Comparison of ENCODE assay signal across 36 mouse cellular contexts in genomic region chr13:21265736-21266135, GRCm38 (mm10). TPM values are rescaled to one million over a fixed set of nuclear protein-coding genes. Genes with fewer than 3 reads are reported as not detected.
DNase-seq lines count a peak whose midpoint lies in the region; ATAC-seq and TF ChIP-seq lines count a peak whose summit lies in the region.
"Had no signal": no experiment of that assay in that cellular context is flagged by ENCODE, and none has a peak within 500 bp of the region (broad histone marks: within the 10 kb centered on the region; RNA-seq: fewer than 3 reads in every experiment).

No protein-coding gene starts in this region.

- no peak overlapping the region for H3K4me3 ChIP-seq in heart, embryonic 10.5 days
- H3K4me3 ChIP-seq in ES-Bruce4 (ENCODE audit: low read depth, low read length), result no peak overlapping the region
- H3K4me3 ChIP-seq in kidney, embryonic 16.5 days (ENCODE audit: low read length), result no peak overlapping the region
- no peak overlapping the region for H3K4me3 ChIP-seq in midbrain, embryonic 13.5 days (replicated peaks)
- H3K4me3 ChIP-seq: embryonic facial prominence, embryonic 12.5 days; embryonic facial prominence, embryonic 15.5 days; gastrocnemius, adult 2 months; heart, adult 2 months; heart, embryonic 12.5 days; heart, embryonic 15.5 days; hindbrain, embryonic 10.5 days; hindbrain, embryonic 13.5 days; intestine, embryonic 15.5 days had no signal

- no peaks in the 10 kb centered on the region for H3K36me3 ChIP-seq in heart, embryonic 10.5 days
- H3K36me3 ChIP-seq in ES-Bruce4 (ENCODE audit: control insufficient read depth, insufficient read depth, low read length, poor library complexity, severe bottlenecking), result no peaks in the 10 kb centered on the region
- no peaks in the 10 kb centered on the region for H3K36me3 ChIP-seq in kidney, embryonic 16.5 days (ENCODE audit: insufficient read depth, low read length)
- H3K36me3 ChIP-seq in midbrain, embryonic 13.5 days, result no peaks in the 10 kb centered on the region
- H3K36me3 ChIP-seq: embryonic facial prominence, embryonic 12.5 days; embryonic facial prominence, embryonic 15.5 days; G1E; heart, embryonic 12.5 days; heart, embryonic 15.5 days; hindbrain, embryonic 10.5 days; hindbrain, embryonic 13.5 days; intestine, embryonic 15.5 days had no signal

- H3K4me2 ChIP-seq in kidney, embryonic 16.5 days (replicated peaks; ENCODE audit: low read depth, low read length), result no peak overlapping the region
- H3K4me2 ChIP-seq in midbrain, embryonic 13.5 days (replicated peaks), result no peak overlapping the region
- H3K4me2 ChIP-seq: embryonic facial prominence, embryonic 12.5 days; embryonic facial prominence, embryonic 15.5 days; heart, embryonic 12.5 days; heart, embryonic 15.5 days; hindbrain, embryonic 13.5 days; intestine, embryonic 15.5 days had no signal

- H3K27me3 ChIP-seq in heart, embryonic 10.5 days (ENCODE audit: insufficient read depth, poor library complexity, severe bottlenecking), result peaks cover 11% of the 10 kb centered on the region
- no peaks in the 10 kb centered on the region for H3K27me3 ChIP-seq in ES-Bruce4 (ENCODE audit: control insufficient read depth, insufficient read depth, low read length, poor library complexity, severe bottlenecking)
- H3K27me3 ChIP-seq in kidney, embryonic 16.5 days (ENCODE audit: insufficient read depth, low read length), result peaks cover 5% of the 10 kb centered on the region; the same call in 1 of the 2 replicates
- peaks cover 41% of the 10 kb centered on the region for H3K27me3 ChIP-seq in midbrain, embryonic 13.5 days
- H3K27me3 ChIP-seq: embryonic facial prominence, embryonic 12.5 days; embryonic facial prominence, embryonic 15.5 days; intestine, embryonic 15.5 days had no signal

- H3K4me1 ChIP-seq in heart, embryonic 10.5 days, result peaks cover 3% of the 10 kb centered on the region; the same call in 1 of the 2 replicates
- H3K4me1 ChIP-seq in ES-Bruce4 (ENCODE audit: control insufficient read depth, insufficient read depth, low read length), result no peaks in the 10 kb centered on the region
- no peaks in the 10 kb centered on the region; the same call in 1 of the 2 replicates for H3K4me1 ChIP-seq in kidney, embryonic 16.5 days (ENCODE audit: insufficient read depth, low read length)
- 0 out of 2 replicates have a peak, but pooled peaks cover 6% of the 10 kb centered on the region for H3K4me1 ChIP-seq in midbrain, embryonic 13.5 days (replicated peaks)
- H3K4me1 ChIP-seq: embryonic facial prominence, embryonic 12.5 days; heart, embryonic 15.5 days; intestine, embryonic 15.5 days had no signal

- no peak for TF ChIP-seq POLR2A in ES-Bruce4 (IDR thresholded peaks at IDR 0.05; ENCODE audit: insufficient read depth, low read length)

- WGBS in heart, embryonic 10.5 days, result 59% methylated on average over 2 of the region's 2 CpGs
- 71% methylated on average over 2 of the region's 2 CpGs for WGBS in kidney, embryonic 16.5 days
- WGBS in midbrain, embryonic 13.5 days, result 41% methylated on average over 2 of the region's 2 CpGs

- peak; percentile 64 for TF ChIP-seq CTCF in ES-Bruce4 (IDR thresholded peaks at IDR 0.05; ENCODE audit: low read depth, low read length)

- DNase-seq in heart, embryonic 10.5 days (ENCODE audit: low spot score), result peak; percentile 47
- no peak for DNase-seq in heart, adult 18-20 months
- DNase-seq in R1 (ENCODE audit: low read depth, low spot score), result peak; percentile 88
- DNase-seq: adrenal gland, postnatal 14 days; B cell, adult 2 months; cerebellum, adult 11 months; cerebellum, adult 2 months; cerebellum, adult 9-11 months; cerebellum, postnatal 25 days; forebrain, postnatal 0 days; gastrocnemius, adult 2 months; gastrocnemius, postnatal 14 days; heart, adult 2 months; heart, postnatal 10 days; heart, postnatal 36 days; kidney, adult 11 months had no signal

- no peak for ATAC-seq in kidney, embryonic 16.5 days (ENCODE audit: low FRiP score, low TSS enrichment)
- ATAC-seq in midbrain, embryonic 13.5 days, result no peak
- ATAC-seq: forebrain, embryonic 14.5 days; forebrain, postnatal 0 days; hindbrain, embryonic 16.5 days; intestine, embryonic 15.5 days had no signal

- H3K27ac ChIP-seq in heart, embryonic 10.5 days, result no peak overlapping the region
- no peak overlapping the region for H3K27ac ChIP-seq in ES-Bruce4 (ENCODE audit: insufficient read depth, low read length)
- no peak overlapping the region for H3K27ac ChIP-seq in kidney, embryonic 16.5 days (ENCODE audit: low read length)
- no peak overlapping the region for H3K27ac ChIP-seq in midbrain, embryonic 13.5 days
- H3K27ac ChIP-seq: embryonic facial prominence, embryonic 12.5 days; embryonic facial prominence, embryonic 15.5 days; gastrocnemius, adult 2 months; heart, adult 2 months; heart, embryonic 15.5 days; hindbrain, embryonic 10.5 days; hindbrain, embryonic 13.5 days; intestine, embryonic 15.5 days had no signal

- H3K9me3 ChIP-seq in heart, embryonic 10.5 days, result no peaks in the 10 kb centered on the region
- no peaks in the 10 kb centered on the region for H3K9me3 ChIP-seq in ES-Bruce4 (replicated peaks; ENCODE audit: control insufficient read depth, insufficient read depth, low read length, poor library complexity, severe bottlenecking)
- H3K9me3 ChIP-seq in kidney, embryonic 16.5 days (ENCODE audit: low read length), result no peaks in the 10 kb centered on the region
- no peaks in the 10 kb centered on the region for H3K9me3 ChIP-seq in midbrain, embryonic 13.5 days
- H3K9me3 ChIP-seq: embryonic facial prominence, embryonic 12.5 days; embryonic facial prominence, embryonic 15.5 days; G1E; heart, embryonic 12.5 days; heart, embryonic 15.5 days; hindbrain, embryonic 10.5 days; hindbrain, embryonic 13.5 days; intestine, embryonic 15.5 days had no signal

- no peak for TF ChIP-seq EP300 in ES-Bruce4 (IDR thresholded peaks at IDR 0.05; ENCODE audit: insufficient read depth, low read depth, low read length)

- H3K9ac ChIP-seq in ES-Bruce4 (ENCODE audit: low read depth, poor library complexity, severe bottlenecking), result no peak overlapping the region
- no peak overlapping the region for H3K9ac ChIP-seq in kidney, embryonic 16.5 days (replicated peaks; ENCODE audit: low read length)
- H3K9ac ChIP-seq in midbrain, embryonic 13.5 days (replicated peaks), result no peak overlapping the region
- H3K9ac ChIP-seq: embryonic facial prominence, embryonic 12.5 days; embryonic facial prominence, embryonic 15.5 days; forebrain, postnatal 0 days; heart, embryonic 12.5 days; heart, embryonic 15.5 days; hindbrain, embryonic 13.5 days; intestine, embryonic 15.5 days had no signal

RNA-seq across cellular contexts. Expression of gene Gpx5, which starts 26.8 kb away (rescaled TPM):
- not detected in 2 replicates for polyA plus RNA-seq in heart, embryonic 10.5 days (2016; fragmentation: Nextera tagmentation; extraction: Ambion mirVana)
- not detected for total RNA-seq in heart, adult 18-20 months (2021)
- polyA plus RNA-seq in ES-Bruce4 (2011; ENCODE audit: insufficient read depth, insufficient read length, low read depth, missing spikeins), result not detected in 2 replicates
- polyA plus RNA-seq in kidney, embryonic 16.5 days (2015; fragmentation: Nextera tagmentation; extraction: Ambion mirVana), result not detected in 2 replicates
- polyA plus RNA-seq in midbrain, embryonic 13.5 days (2015; fragmentation: Nextera tagmentation; extraction: Ambion mirVana), result not detected in 2 replicates
- total RNA-seq: adrenal gland, adult 18-20 months; adrenal gland, postnatal 14 days; adrenal gland, postnatal 4 days; CH12.LX; common myeloid progenitor, adult 5-6 weeks; forebrain, postnatal 0 days; gastrocnemius, adult 2 months; gastrocnemius, postnatal 14 days; gastrocnemius, postnatal 4 days; heart, adult 2 months; heart, postnatal 10 days; heart, postnatal 36 days had no signal
- polyA plus RNA-seq: cerebellum, adult 2 months; embryonic facial prominence, embryonic 12.5 days; embryonic facial prominence, embryonic 15.5 days; forebrain, embryonic 11.5 days; forebrain, embryonic 14.5 days; forebrain, postnatal 0 days; frontal cortex, adult 2 months; G1E; heart, adult 2 months; heart, embryonic 12.5 days; heart, embryonic 15.5 days; hindbrain, embryonic 10.5 days; hindbrain, embryonic 13.5 days; hindbrain, embryonic 16.5 days; intestine, embryonic 15.5 days had no signal

RNA-seq across cellular contexts. Expression of gene Gpx6, which starts 46.2 kb away (rescaled TPM):
- polyA plus RNA-seq in heart, embryonic 10.5 days (2016; fragmentation: Nextera tagmentation; extraction: Ambion mirVana), result not detected in 2 replicates
- total RNA-seq in heart, adult 18-20 months (2021), result not detected
- 1.2 and 2.2 TPM in 2 replicates for polyA plus RNA-seq in ES-Bruce4 (2011; ENCODE audit: insufficient read depth, insufficient read length, low read depth, missing spikeins)
- 10.7 and 11.8 TPM in 2 replicates for polyA plus RNA-seq in kidney, embryonic 16.5 days (2015; fragmentation: Nextera tagmentation; extraction: Ambion mirVana)
- polyA plus RNA-seq in midbrain, embryonic 13.5 days (2015; fragmentation: Nextera tagmentation; extraction: Ambion mirVana), result not detected in 2 replicates
- total RNA-seq: adrenal gland, adult 18-20 months; adrenal gland, postnatal 14 days; common myeloid progenitor, adult 5-6 weeks; forebrain, postnatal 0 days; gastrocnemius, adult 2 months; gastrocnemius, postnatal 14 days; gastrocnemius, postnatal 4 days; heart, adult 2 months; heart, postnatal 10 days; heart, postnatal 36 days had no signal
- polyA plus RNA-seq: embryonic facial prominence, embryonic 15.5 days; forebrain, embryonic 11.5 days; forebrain, embryonic 14.5 days; G1E; heart, adult 2 months; heart, embryonic 12.5 days; heart, embryonic 15.5 days; hindbrain, embryonic 10.5 days; hindbrain, embryonic 13.5 days; intestine, embryonic 15.5 days had no signal

Comparison
In these comparisons a context has a peak if more than half of its experiments do, and no peak if none do; other contexts are left out.
1. DNase-seq: peak in heart, embryonic 10.5 days (single experiment) and R1 (single experiment); none in heart, adult 18-20 months (0 of 2).